Mouse (Mus musculus): ENCODE data around the gene Tpo. TPM values are rescaled to one million over a fixed set of nuclear protein-coding genes. Genes with fewer than 3 reads are reported as not detected.

The Tpo gene
- polyA plus RNA-seq, 1 experiment from 2014 or later: not detected

DNA sequence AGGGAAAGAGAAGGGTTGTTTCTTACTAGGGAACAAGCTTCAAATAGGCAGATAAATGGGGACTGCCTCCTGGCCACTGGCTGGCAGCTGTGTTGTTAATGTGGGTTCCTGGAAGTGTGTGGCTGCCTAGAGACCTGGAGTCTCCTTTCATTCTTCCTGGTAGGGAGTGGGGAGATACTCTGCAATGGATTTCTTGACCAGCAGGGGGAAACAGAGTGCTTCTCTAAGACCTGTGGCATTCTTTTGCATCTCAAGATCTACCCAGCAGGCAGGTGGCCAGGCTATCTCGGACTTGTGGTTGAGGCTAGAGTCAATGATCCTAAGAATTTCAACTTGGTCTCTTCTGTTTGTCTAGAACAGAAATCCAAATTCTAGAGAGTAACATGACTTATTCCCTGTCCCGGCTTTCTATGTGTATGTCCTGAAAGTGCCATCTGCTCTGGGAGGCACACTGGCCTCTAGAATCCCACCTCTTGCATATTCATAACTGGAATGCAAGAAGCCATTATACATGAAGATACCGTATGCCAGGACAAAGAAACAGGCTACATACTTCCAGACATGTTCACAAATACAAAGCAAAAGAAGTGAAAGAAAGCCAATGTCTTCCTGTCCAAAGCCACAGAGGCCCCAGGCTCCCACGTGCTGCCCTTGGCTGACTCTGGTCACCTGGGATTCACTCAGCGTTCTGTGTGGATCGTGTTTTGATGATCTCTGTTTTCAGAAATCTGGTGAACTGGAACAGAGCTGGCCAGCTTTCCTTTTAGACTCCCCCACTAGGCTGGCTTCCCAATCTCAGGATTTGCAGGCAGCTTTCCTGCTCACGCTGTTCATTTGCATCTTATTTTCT lies 3.6 kb downstream of the Tpo start:
- 79% methylated on average over 7 of the region's 7 CpGs for WGBS
- DNase-seq (ENCODE audit: low spot score): peak; percentile 59
- no peak overlapping the region for H3K4me3 ChIP-seq

DNA sequence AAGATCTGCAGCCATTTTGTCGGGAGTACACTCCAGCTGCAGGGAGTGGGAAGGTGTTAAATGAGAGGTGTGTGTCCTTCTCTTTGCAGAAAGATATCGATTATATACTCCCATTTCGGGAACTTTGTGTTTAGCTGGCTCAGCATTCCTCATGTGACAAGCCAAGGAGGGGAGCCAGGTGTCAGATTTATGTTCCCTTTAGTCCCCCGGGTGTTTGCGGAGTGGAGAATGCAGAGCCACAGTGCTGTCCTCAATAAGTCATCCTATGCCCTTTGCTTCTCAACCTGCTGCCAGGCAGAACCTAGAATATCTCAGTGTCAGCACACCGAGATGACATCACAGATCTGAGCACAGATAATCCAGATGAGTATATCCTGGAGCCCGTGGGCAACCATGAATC lies 10.1 kb downstream of the Tpo start:
- Histone ChIP-seq H3K27ac (no peak overlapping the region), H3K27me3 (ENCODE audit: low read depth, poor library complexity, severe bottlenecking) (no peaks in the 10 kb centered on the region), H3K4me3 (no peak overlapping the region), H3K4me1 (no peaks in the 10 kb centered on the region), H3K9me3 (replicated peaks) (no peaks in the 10 kb centered on the region), H3K36me3 (no peaks in the 10 kb centered on the region)
- no peak for DNase-seq (ENCODE audit: low spot score)
- WGBS: 83% methylated on average over 7 of the region's 7 CpGs

More for the DNA sequence above, 3.6 kb downstream of the Tpo start:
- Histone ChIP-seq H3K27me3 (ENCODE audit: low read depth, poor library complexity, severe bottlenecking) (no peaks in the 10 kb centered on the region), H3K9me3 (replicated peaks) (no peaks in the 10 kb centered on the region), H3K27ac (no peak overlapping the region), H3K36me3 (no peaks in the 10 kb centered on the region), H3K4me1 (no peaks in the 10 kb centered on the region)

DNA sequence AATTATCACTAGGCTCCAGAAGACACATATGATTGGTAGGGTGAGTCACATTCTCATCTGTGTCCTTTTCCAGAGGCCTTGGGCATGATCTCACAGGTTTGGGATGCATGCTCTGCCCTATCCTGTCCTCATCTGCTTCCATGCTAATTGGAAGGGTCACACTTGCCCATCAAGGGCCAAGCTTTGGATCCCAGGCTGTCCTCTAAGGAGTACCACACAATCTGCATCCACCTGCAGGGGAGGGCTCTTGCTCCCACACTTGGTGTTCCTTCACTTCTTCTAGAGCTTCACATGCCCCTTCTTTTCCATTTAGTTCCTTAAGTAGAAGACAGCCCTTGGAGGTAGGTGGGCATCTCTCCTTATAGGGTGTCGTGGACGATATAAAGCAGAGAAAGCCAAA lies 20.2 kb downstream of the Tpo start:
- DNase-seq (ENCODE audit: low spot score): no peak
- 94% methylated on average over 2 of the region's 2 CpGs for WGBS
- Histone ChIP-seq H3K27me3 (ENCODE audit: low read depth, poor library complexity, severe bottlenecking) (no peaks in the 10 kb centered on the region), H3K36me3 (no peaks in the 10 kb centered on the region), H3K4me1 (no peaks in the 10 kb centered on the region), H3K4me3 (no peak overlapping the region), H3K27ac (no peak overlapping the region), H3K9me3 (replicated peaks) (no peaks in the 10 kb centered on the region)

DNA sequence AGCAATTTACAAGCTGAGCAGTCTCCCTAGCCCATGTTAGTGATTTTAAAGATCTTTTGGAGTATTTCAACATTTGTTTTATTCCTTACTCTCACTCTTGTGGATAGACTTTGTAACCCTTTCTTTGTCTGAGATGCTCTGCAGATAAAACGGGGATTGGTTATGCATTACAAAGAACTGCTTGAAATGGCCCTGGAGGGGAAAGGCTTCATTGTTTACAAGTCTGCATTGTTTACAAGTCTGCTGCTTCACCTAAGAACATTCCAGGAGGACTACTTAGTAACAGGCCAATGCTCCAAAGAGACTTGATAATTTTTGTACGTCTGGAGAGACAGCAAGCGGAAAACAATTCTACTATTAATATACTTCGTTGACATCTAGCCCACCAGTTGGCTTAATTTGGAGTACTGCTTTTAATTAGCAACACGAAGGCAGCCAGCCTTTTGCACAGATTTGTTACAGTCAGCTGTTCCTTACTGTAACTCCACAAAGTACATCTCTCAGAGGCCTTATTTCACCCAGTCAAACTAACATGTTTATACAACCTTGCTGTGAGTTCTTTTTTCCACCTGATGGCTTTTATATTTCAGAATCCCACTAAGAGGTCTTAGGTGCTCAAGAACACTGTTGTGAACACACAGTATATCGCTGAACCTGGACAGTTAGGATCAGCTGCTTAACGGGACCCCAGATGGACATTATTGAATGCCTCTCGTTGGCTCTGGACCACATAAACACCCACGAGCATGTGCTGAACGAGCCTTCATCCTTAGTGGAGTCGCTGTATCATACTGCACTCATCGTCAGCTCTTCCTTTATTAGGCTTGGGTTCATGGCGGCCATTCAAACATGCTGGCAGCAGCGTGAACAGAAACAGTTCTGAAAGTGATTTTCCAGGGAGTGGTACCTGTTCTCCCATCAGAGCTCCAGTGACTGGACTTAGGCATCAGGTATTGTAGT lies 22.5 kb downstream of the Tpo start:
- H3K9me3 ChIP-seq (replicated peaks): no peaks in the 10 kb centered on the region
- H3K27ac ChIP-seq: no peak overlapping the region
- H3K36me3 ChIP-seq: no peaks in the 10 kb centered on the region
- H3K27me3 ChIP-seq (ENCODE audit: low read depth, poor library complexity, severe bottlenecking): no peaks in the 10 kb centered on the region
- H3K4me3 ChIP-seq: no peak overlapping the region
- no peaks in the 10 kb centered on the region for H3K4me1 ChIP-seq
- DNase-seq (ENCODE audit: low spot score): no peak
- 82% methylated on average over 14 of the region's 14 CpGs for WGBS

DNA sequence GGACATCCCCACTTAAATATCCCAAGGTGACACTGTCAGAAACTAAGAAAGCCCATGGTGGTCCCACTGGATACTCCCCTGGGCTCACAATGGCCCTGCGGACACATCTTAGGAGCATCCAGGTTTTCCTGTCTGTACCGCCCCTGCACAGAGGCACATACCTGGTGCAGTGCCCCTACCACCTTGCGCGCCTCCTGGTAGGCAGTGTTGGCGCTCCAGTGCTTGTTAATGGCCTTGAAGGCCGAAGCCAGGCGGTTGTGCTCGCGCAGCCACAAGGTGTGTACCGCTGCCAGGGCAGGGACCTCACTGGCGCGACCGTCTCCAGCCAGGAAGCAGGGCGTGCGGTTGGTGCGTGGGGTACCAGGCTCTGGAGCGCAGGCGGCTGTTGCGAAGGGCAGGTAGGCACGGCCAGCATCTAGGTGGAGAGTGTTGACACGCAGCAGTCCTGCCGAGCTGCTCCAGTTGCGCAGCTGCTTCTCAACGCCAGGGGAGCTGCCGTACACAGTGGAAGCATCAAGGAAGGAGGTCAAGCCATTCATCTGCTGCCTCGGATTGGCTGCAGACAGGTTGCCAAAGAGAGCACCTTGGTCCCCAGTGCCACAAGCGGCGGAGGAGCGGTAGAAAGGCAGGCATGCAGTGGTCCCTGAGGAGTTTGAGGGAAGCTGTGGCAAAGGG lies 29.4 kb downstream of the Tpo start:
- Histone ChIP-seq H3K4me1 (no peaks in the 10 kb centered on the region), H3K4me3 (peak overlapping the region; percentile 17; the same call in 1 of the 2 replicates), H3K36me3 (no peaks in the 10 kb centered on the region), H3K27ac (no peak overlapping the region), H3K27me3 (ENCODE audit: low read depth, poor library complexity, severe bottlenecking) (peaks cover 16% of the 10 kb centered on the region; the same call in 1 of the 2 replicates), H3K9me3 (replicated peaks) (no peaks in the 10 kb centered on the region)
- DNase-seq (ENCODE audit: low spot score): peak; percentile 38
- 35% methylated on average over 29 of the region's 29 CpGs for WGBS

DNA sequence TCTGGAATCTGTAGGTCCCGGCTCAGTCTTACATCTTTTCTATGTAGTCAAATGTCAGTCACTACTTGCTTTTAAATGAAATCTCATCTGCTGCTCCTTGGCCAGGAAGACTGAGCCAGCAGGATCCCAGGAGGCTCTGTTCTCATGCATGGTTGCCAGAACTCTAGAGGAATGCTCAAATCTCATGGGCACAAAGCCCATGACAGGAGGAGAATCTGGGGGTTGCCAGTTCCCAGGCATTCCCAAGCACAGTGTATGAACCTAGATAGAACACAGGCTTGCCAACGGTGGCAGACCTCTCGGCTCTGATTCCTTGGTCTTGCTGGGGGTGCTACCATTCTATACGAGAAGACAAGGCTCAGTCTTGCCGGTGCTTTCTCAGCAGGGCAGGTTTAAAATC lies 40.3 kb downstream of the Tpo start:
- no peak for DNase-seq (ENCODE audit: low spot score)
- Histone ChIP-seq H3K36me3 (no peaks in the 10 kb centered on the region), H3K27ac (no peak overlapping the region), H3K4me1 (no peaks in the 10 kb centered on the region), H3K4me3 (no peak overlapping the region), H3K27me3 (ENCODE audit: low read depth, poor library complexity, severe bottlenecking) (no peaks in the 10 kb centered on the region), H3K9me3 (replicated peaks) (no peaks in the 10 kb centered on the region)
- WGBS: 92% methylated on average over 5 of the region's 5 CpGs

DNA sequence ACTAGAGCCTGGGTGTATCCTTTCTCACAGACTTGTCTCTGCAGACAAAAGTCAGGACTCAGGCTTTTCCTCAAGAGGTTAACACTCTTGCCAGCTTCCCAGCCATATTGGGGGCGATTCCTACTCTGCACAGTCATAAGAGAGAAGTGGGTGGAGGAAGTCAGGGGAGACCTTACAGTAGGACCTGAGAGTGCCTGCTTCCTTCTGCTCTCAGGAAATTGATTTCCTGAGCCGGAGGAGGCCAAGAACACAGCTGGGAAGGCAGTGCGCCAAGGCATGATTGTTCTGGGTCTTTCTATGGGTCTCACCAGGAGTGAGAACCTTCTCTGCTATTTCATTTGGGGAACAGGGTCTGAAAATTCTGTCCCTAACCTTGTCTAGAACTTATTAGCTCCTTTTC lies 48.5 kb downstream of the Tpo start:
- DNase-seq (ENCODE audit: low spot score): no peak
- H3K4me3 ChIP-seq: no peak overlapping the region
- H3K4me1 ChIP-seq: no peaks in the 10 kb centered on the region
- H3K27me3 ChIP-seq (ENCODE audit: low read depth, poor library complexity, severe bottlenecking): no peaks in the 10 kb centered on the region
- 93% methylated on average over 3 of the region's 3 CpGs for WGBS
- H3K36me3 ChIP-seq: no peaks in the 10 kb centered on the region
- H3K27ac ChIP-seq: no peak overlapping the region
- no peaks in the 10 kb centered on the region for H3K9me3 ChIP-seq (replicated peaks)

DNA sequence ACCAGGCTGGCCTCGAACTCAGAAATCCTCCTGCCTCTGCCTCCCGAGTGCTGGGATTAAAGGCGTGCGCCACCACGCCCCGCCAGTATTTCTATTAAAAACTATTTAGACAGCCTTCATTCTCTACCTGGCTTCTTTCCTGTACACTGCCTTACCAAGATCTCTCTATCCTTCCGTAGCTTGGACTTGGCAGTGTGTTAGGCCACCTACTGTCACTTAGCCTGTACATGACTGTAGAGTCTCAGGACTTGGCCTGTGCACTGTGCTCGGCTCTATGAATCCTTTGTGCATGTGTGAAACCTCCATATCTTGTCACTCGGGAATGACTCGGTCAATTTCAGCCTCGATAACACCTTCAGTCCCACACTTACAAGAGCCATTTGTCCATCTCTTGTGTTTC lies 55.4 kb downstream of the Tpo start:
- Histone ChIP-seq H3K27me3 (ENCODE audit: low read depth, poor library complexity, severe bottlenecking) (no peaks in the 10 kb centered on the region), H3K36me3 (no peaks in the 10 kb centered on the region), H3K27ac (no peak overlapping the region), H3K4me3 (no peak overlapping the region), H3K4me1 (peaks cover 13% of the 10 kb centered on the region), H3K9me3 (replicated peaks) (no peaks in the 10 kb centered on the region)
- 91% methylated on average over 11 of the region's 11 CpGs for WGBS
- no peak for DNase-seq (ENCODE audit: low spot score)

DNA sequence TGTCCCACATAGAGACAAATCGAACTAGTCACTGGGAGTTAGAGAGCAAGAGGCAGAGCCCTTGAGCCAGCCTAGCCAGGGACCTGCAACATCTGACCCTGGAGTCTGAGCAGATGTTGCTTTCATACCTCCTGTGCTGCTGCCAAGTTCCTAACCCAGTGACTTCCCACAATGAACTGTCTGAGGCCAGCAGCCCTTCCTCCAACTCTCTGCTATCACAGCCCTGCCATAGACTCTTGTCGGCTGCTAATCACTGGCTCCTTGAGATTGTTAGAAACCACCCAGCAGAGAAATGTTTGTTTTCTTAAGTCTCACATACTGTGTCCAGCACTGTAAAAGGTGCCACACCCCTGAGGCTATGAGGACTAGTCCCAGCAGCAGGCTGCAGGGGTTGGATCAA lies 56.1 kb downstream of the Tpo start:
- Histone ChIP-seq H3K4me1 (peaks cover 13% of the 10 kb centered on the region), H3K36me3 (no peaks in the 10 kb centered on the region), H3K9me3 (replicated peaks) (no peaks in the 10 kb centered on the region), H3K4me3 (no peak overlapping the region), H3K27me3 (ENCODE audit: low read depth, poor library complexity, severe bottlenecking) (no peaks in the 10 kb centered on the region), H3K27ac (no peak overlapping the region)
- DNase-seq (ENCODE audit: low spot score): peak; percentile 26
- WGBS: 70% methylated on average over 2 of the region's 2 CpGs

DNA sequence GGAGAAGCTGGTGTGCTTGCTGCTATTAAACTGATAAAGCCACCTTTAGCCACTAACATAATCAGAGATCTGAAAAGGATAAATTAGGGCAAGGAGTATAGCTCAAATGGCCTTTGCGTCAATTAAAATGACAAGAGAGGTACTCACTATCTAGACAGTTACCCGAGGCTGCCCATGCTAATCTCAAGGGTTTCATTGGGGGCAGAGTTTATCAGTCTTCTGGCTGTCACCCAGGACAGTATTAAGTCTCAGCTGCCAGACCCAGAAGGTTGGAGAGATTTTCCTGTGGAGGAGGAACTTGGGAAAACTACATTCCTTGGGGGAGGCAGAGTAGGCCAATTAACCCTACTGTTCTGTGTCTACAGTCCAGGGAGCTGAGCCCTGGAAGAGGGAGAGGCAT lies 63.1 kb downstream of the Tpo start:
- Histone ChIP-seq H3K36me3 (no peaks in the 10 kb centered on the region), H3K4me3 (no peak overlapping the region), H3K9me3 (replicated peaks) (no peaks in the 10 kb centered on the region), H3K4me1 (peaks cover 16% of the 10 kb centered on the region), H3K27ac (no peak overlapping the region), H3K27me3 (ENCODE audit: low read depth, poor library complexity, severe bottlenecking) (no peaks in the 10 kb centered on the region)
- DNase-seq (ENCODE audit: low spot score): peak; percentile 23
- WGBS: 48% methylated on average over 2 of the region's 2 CpGs

DNA sequence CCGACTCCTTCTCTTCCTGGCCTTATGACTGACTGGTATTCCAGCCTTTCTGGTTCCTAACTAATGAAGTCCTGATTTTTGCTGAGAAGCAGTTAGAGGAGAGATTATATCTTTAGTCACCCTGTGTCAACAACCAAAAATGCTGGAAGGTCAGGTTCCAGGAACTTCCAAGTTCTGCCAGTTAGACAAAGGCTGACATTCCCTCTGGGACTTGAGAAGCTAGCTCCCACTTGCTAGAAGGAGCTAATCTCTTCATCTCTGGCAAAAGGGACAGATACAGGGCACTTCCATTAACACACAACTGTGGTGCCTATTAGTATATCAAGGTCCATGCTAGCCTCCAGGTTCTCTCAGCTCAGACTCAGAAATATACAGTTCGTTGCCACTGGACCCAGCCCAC lies 64.6 kb downstream of the Tpo start:
- H3K27me3 ChIP-seq (ENCODE audit: low read depth, poor library complexity, severe bottlenecking): no peaks in the 10 kb centered on the region
- H3K4me3 ChIP-seq: no peak overlapping the region
- no peaks in the 10 kb centered on the region for H3K36me3 ChIP-seq
- peaks cover 6% of the 10 kb centered on the region for H3K4me1 ChIP-seq
- 86% methylated on average over 2 of the region's 2 CpGs for WGBS
- no peaks in the 10 kb centered on the region for H3K9me3 ChIP-seq (replicated peaks)
- no peak overlapping the region for H3K27ac ChIP-seq
- DNase-seq (ENCODE audit: low spot score): no peak

DNA sequence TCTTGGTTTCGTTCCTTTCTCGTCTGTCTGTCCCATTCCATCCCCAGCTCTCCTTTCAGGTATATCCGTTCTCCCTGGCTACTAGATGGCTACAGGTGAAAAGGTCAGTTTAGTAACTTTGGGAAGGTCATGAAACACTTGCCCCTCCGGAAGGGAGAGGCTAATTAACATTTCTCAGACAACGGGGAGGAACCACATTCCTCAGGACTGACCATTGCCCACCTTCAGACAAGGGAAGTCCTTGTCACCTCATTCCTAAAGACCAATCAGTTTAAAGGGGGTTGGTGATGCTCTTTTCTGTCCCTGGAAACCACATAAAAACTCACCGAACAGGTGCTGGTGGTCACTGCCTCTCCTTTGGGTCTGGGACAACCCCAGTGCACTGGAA lies 70.3 kb downstream of the Tpo start:
- H3K27me3 ChIP-seq (ENCODE audit: low read depth, poor library complexity, severe bottlenecking): no peaks in the 10 kb centered on the region; the same call in 1 of the 2 replicates
- no peak overlapping the region for H3K4me3 ChIP-seq
- WGBS: 38% methylated on average over 6 of the region's 6 CpGs
- no peak for DNase-seq (ENCODE audit: low spot score)
- H3K27ac ChIP-seq: no peak overlapping the region
- H3K4me1 ChIP-seq: peaks cover 19% of the 10 kb centered on the region
- H3K36me3 ChIP-seq: no peaks in the 10 kb centered on the region
- no peaks in the 10 kb centered on the region for H3K9me3 ChIP-seq (replicated peaks)
